Mouse (Mus musculus): Measurements from ENCODE around the gene Mfap4. TPM values are rescaled to one million over a fixed set of nuclear protein-coding genes. Genes with fewer than 3 reads are reported as not detected.

Gene Mfap4
- polyA plus RNA-seq, 1 experiment from 2014 or later = 428 TPM

Other genes starting within 250 kb of the Mfap4 start
- gene Aldh3a2, start 218.0 kb upstream of the Mfap4 start, polyA plus RNA-seq (2014; fragmentation: Nextera tagmentation; extraction: Ambion mirVana) = 36.4 and 37.4 TPM in 2 replicates
- 0.29 TPM in 1 of 2 replicates, not detected in the other for gene Slc47a2, start 142.6 kb upstream of the Mfap4 start, polyA plus RNA-seq (2014; fragmentation: Nextera tagmentation; extraction: Ambion mirVana)
- gene Slc47a1, start 107.1 kb upstream of the Mfap4 start, polyA plus RNA-seq (2014; fragmentation: Nextera tagmentation; extraction: Ambion mirVana) = 1.4 and 2.3 TPM in 2 replicates
- gene Rnf112, start 31.3 kb upstream of the Mfap4 start, polyA plus RNA-seq (2014; fragmentation: Nextera tagmentation; extraction: Ambion mirVana) = 0.78 and 1.0 TPM in 2 replicates
- 49.6 and 59.2 TPM in 2 replicates for gene Mapk7, start 9.0 kb downstream of the Mfap4 start, polyA plus RNA-seq (2014; fragmentation: Nextera tagmentation; extraction: Ambion mirVana)
- gene B9d1, start 19.7 kb downstream of the Mfap4 start, polyA plus RNA-seq (2014; fragmentation: Nextera tagmentation; extraction: Ambion mirVana) = 32.5 and 37.5 TPM in 2 replicates
- gene Epn2, start 94.3 kb downstream of the Mfap4 start, polyA plus RNA-seq (2014; fragmentation: Nextera tagmentation; extraction: Ambion mirVana) = 28.0 TPM in 2 replicates
- 8.2 and 8.6 TPM in 2 replicates for gene Grap, start 167.8 kb downstream of the Mfap4 start, polyA plus RNA-seq (2014; fragmentation: Nextera tagmentation; extraction: Ambion mirVana)
- 2.2 and 3.7 TPM in 2 replicates for gene Fam83g, start 198.7 kb downstream of the Mfap4 start, polyA plus RNA-seq (2014; fragmentation: Nextera tagmentation; extraction: Ambion mirVana)
- 0.13 TPM in 1 of 2 replicates, not detected in the other for gene Slc5a10, start 235.4 kb downstream of the Mfap4 start, polyA plus RNA-seq (2014; fragmentation: Nextera tagmentation; extraction: Ambion mirVana)